Mouse (Mus musculus) liver, embryonic 16.5 days (tissue): ENCODE measurements around the gene Gm45808. TPM values are rescaled to one million over a fixed set of nuclear protein-coding genes. Genes with fewer than 3 reads are reported as not detected.

Experiments used
- ATAC-seq: fragments of 200-750 bp; cut with Nextera tagmentation; 2 replicates; pipeline ENCODE4 v1.8.0; 2017; ENCODE audit warnings: low read depth, mild to moderate bottlenecking, moderate number of reproducible peaks, moderate library complexity
- H3K27ac ChIP-seq: fragments of 300-500 bp; sonication (generic); 2 replicates; pipeline ENCODE4 v1.5.1; 2014; ENCODE audit warnings: mild to moderate bottlenecking, low read length
- H3K27me3 ChIP-seq: fragments of 300-500 bp; sonication (generic); 2 replicates; pipeline ENCODE4 v1.6.1; 2014; ENCODE audit warnings: low read depth, low read length, mixed read lengths; ENCODE audit not compliant: control insufficient read depth, insufficient read depth
- H3K36me3 ChIP-seq: fragments of 300-500 bp; sonication (generic); 2 replicates; pipeline ENCODE4 v1.6.1; 2014; ENCODE audit warnings: mild to moderate bottlenecking; ENCODE audit not compliant: control insufficient read depth, insufficient read depth
- H3K4me1 ChIP-seq: fragments of 300-500 bp; sonication (generic); 2 replicates; pipeline ENCODE4 v1.6.1; 2014; ENCODE audit warnings: low read depth, low read length, mixed read lengths; ENCODE audit not compliant: control insufficient read depth
- H3K4me2 ChIP-seq: fragments of 300-500 bp; sonication (generic); 2 replicates; pipeline ENCODE4 v1.6.1; 2014; ENCODE audit warnings: low read depth, low read length, mixed read lengths
- H3K4me3 ChIP-seq: fragments of 300-500 bp; sonication (generic); 2 replicates; pipeline ENCODE4 v1.5.1; 2014; ENCODE audit warnings: low read depth, mild to moderate bottlenecking, low read length
- H3K9ac ChIP-seq: fragments of 300-500 bp; sonication (generic); 2 replicates; pipeline ENCODE4 v1.6.1; 2014; ENCODE audit warnings: low read depth, low read length
- H3K9me3 ChIP-seq: fragments of 300-500 bp; sonication (generic); replicated peaks from 2 replicates; pipeline ENCODE4 v1.6.1; 2016; ENCODE audit warnings: low read length; ENCODE audit not compliant: control insufficient read depth
- WGBS: fragments of 180-500 bp; shearing (Covaris S2); extraction: QIAGEN DNeasy Blood & Tissue Kit; methylation state at CpG from one replicate; pipeline ENCODE4 v1.1.7; 2014; ENCODE audit not compliant: insufficient replicate concordance; 5-methylcytosine and 5-hydroxymethylcytosine counted together
- polyA plus RNA-seq: library from polyadenylated mRNA; unstranded; fragments of >200 nt; fragmentation: Nextera tagmentation; extraction: Ambion mirVana; gene quantifications from 2 replicates; pipeline ENCODE4 v1.2.1, GENCODE M21; 2015

Gene Gm45808
- polyA plus RNA-seq, 1 experiment from 2014 or later = not detected

- WGBS = 51% methylated on average over 23 of the region's 23 CpGs
- H3K36me3 ChIP-seq = peaks cover 5% of the 10 kb centered on the region; the same call in 1 of the 2 replicates
- no peaks in the 10 kb centered on the region for H3K27me3 ChIP-seq
- H3K4me1 ChIP-seq = peaks cover 20% of the 10 kb centered on the region
- H3K4me3 ChIP-seq = no peak overlapping the region
- H3K9ac ChIP-seq = no peak overlapping the region
- no peaks in the 10 kb centered on the region for H3K9me3 ChIP-seq
- peak; percentile 76 for ATAC-seq
- H3K4me2 ChIP-seq = no peak overlapping the region
- no peak overlapping the region for H3K27ac ChIP-seq
These were observed 35.1 kb downstream of the Gm45808 start for GRCm38 (mm10) chr7:45451344-45451982.

DNA sequence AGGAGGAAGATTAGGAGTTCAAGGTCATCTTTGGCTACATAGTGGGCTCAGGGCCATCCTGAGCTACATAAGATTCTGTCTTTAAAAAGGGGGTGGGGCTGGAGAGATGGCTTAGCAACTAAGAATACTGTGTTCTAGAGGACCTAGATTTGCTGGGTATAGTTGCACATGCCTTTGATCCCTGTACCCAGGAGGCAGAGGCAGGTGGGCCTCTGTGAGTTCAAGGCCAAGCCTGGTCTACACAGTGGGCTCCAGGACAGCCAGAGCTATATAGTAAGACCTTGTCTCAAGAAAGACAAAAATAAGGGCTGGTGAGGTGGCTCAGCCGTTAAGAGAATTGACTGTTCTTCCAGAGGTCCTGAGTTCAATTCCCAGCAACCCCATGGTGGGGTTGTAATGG, 36.6 kb downstream of the Gm45808 start:
- H3K9ac ChIP-seq = no peak overlapping the region

DNA sequence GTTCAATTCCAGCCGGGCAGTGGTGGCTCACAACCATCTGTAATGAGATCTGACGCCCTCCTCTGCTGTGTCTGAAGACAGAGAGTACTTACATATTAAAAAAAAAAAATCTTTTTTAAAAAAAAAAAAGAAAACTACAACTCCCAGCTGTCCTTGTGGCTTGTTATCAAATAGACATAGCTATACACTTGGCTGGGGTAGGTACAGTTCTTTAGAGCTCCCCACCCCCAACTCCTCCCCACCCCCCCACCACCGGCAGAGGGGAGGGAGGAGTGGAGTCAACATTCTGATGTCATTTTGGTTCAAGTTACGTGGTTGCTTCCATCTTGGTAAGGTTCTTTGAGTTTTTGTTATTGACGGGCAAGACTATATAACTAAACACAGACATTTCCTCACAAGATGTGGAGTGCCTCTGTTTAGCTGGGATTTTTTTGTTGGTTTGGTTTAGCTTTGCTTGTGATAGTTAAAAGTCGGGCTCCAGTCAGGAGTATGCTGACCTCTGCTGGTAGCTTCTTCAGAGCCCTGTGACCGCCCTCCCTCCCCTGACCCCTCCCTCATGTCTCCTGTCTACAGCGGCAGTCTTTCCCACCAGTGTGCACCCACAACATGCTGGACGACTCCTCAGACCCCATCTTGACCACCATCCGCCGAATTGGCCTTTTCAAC, 39.2 kb downstream of the Gm45808 start:
- Histone ChIP-seq H3K27me3 (no peaks in the 10 kb centered on the region), H3K27ac (no peak overlapping the region), H3K4me1 (peaks cover 14% of the 10 kb centered on the region), H3K4me3 (no peak overlapping the region), H3K9ac (no peak overlapping the region), H3K36me3 (no peaks in the 10 kb centered on the region; the same call in 1 of the 2 replicates), H3K4me2 (0 out of 2 replicates have a peak overlapping the region, but pooled peaks have one; percentile 18), H3K9me3 (no peaks in the 10 kb centered on the region)
- ATAC-seq = peak; percentile 49; the same call in 1 of the 2 replicates
- WGBS = 25% methylated on average over 11 of the region's 11 CpGs

More for the DNA sequence above, 36.6 kb downstream of the Gm45808 start:
- Histone ChIP-seq H3K9me3 (no peaks in the 10 kb centered on the region), H3K36me3 (peaks cover 5% of the 10 kb centered on the region), H3K4me2 (no peak overlapping the region), H3K27me3 (no peaks in the 10 kb centered on the region), H3K4me1 (peaks cover 14% of the 10 kb centered on the region), H3K27ac (no peak overlapping the region), H3K4me3 (no peak overlapping the region)
- no peak for ATAC-seq
- WGBS = 84% methylated on average over 1 of the region's 1 CpGs

GRCm38 (mm10) chr7:45446589-45446988, 40.0 kb downstream of the Gm45808 start:
- Histone ChIP-seq H3K36me3 (no peaks in the 10 kb centered on the region; the same call in 1 of the 2 replicates), H3K4me3 (no peak overlapping the region), H3K27ac (no peak overlapping the region), H3K4me1 (peaks cover 10% of the 10 kb centered on the region), H3K4me2 (no peak overlapping the region), H3K9ac (no peak overlapping the region), H3K9me3 (no peaks in the 10 kb centered on the region), H3K27me3 (no peaks in the 10 kb centered on the region)
- ATAC-seq = no peak

GRCm38 (mm10) chr7:45443526-45444420, 42.8 kb downstream of the Gm45808 start:
- ATAC-seq = no peak
- WGBS = 56% methylated on average over 22 of the region's 22 CpGs
- H3K27ac ChIP-seq = no peak overlapping the region
- H3K4me3 ChIP-seq = no peak overlapping the region
- H3K36me3 ChIP-seq = peaks cover 2% of the 10 kb centered on the region; the same call in 1 of the 2 replicates
- no peaks in the 10 kb centered on the region for H3K27me3 ChIP-seq
- H3K4me1 ChIP-seq = peaks cover 5% of the 10 kb centered on the region
- no peak overlapping the region for H3K9ac ChIP-seq
- no peak overlapping the region for H3K4me2 ChIP-seq
- H3K9me3 ChIP-seq = no peaks in the 10 kb centered on the region

- no peak for ATAC-seq
- Histone ChIP-seq H3K27me3 (no peaks in the 10 kb centered on the region), H3K27ac (no peak within 1 kb of the TSS), H3K9me3 (no peaks in the 10 kb centered on the region), H3K4me2 (no peak within 1 kb of the TSS; the same call in 1 of the 2 replicates), H3K4me1 (peaks cover 27% of the 10 kb centered on the region), H3K9ac (no peak within 1 kb of the TSS), H3K36me3 (peaks cover 2% of the 10 kb centered on the region; the same call in 1 of the 2 replicates), H3K4me3 (no peak within 1 kb of the TSS)
- 41% methylated on average over 19 of the region's 19 CpGs for WGBS
These were observed 48.9 kb downstream of the Gm45808 start, which contains the start of gene Ruvbl2 for GRCm38 (mm10) chr7:45437521-45438276. TSS of gene Ruvbl2 (minus strand) at chr7:45438096.

DNA sequence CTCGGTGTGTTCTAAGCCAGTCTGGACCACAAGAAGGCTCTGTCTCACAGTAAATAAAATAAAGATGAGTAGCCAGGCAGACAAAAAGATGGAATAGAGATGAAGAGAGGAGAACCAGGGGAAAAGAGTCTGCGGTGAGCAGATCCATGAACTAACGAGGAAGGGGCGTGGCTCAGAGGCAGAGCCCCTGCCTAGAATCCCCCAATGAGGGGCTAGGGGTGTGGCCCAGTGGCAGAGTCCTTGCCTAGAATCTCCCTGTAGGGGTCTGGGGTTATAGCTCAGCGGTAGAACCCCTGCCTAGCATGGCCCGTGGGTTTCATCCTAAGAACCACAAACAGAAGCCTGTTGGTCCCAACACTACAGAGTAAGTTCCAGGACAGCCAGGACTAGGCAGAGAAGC, 49.6 kb downstream of the Gm45808 start:
- no peak overlapping the region for H3K9ac ChIP-seq

GRCm38 (mm10) chr7:45436444-45436843, 50.2 kb downstream of the Gm45808 start:
- Histone ChIP-seq H3K36me3 (peaks cover 2% of the 10 kb centered on the region; the same call in 1 of the 2 replicates), H3K4me2 (no peak overlapping the region), H3K27ac (no peak overlapping the region), H3K9ac (no peak overlapping the region), H3K27me3 (no peaks in the 10 kb centered on the region), H3K4me3 (no peak overlapping the region), H3K4me1 (peaks cover 28% of the 10 kb centered on the region), H3K9me3 (no peaks in the 10 kb centered on the region)
- no peak for ATAC-seq
- WGBS = 74% methylated on average over 5 of the region's 5 CpGs

More for the DNA sequence above, 49.6 kb downstream of the Gm45808 start:
- 49% methylated on average over 6 of the region's 6 CpGs for WGBS
- peaks cover 2% of the 10 kb centered on the region; the same call in 1 of the 2 replicates for H3K36me3 ChIP-seq
- H3K4me2 ChIP-seq = no peak overlapping the region
- H3K27me3 ChIP-seq = no peaks in the 10 kb centered on the region
- no peak for ATAC-seq
- no peaks in the 10 kb centered on the region for H3K9me3 ChIP-seq
- H3K4me1 ChIP-seq = peaks cover 28% of the 10 kb centered on the region
- no peak overlapping the region for H3K27ac ChIP-seq
- H3K4me3 ChIP-seq = no peak overlapping the region
